Mouse (Mus musculus) cerebellum, adult (tissue): ENCODE measurements at regions not wholly inside any gene's neighbourhood (a gene's known extent, or its start where the extent isn't known, plus 50 kb on each side); places are given as distances from the start of the nearest gene placed in this dataset.

Source experiments
- ATAC-seq: cut with Nextera tagmentation; 2 replicates; pipeline ENCODE4 v1.9.2; 2017; ENCODE audit warnings: mild to moderate bottlenecking, moderate library complexity, mixed read lengths; ENCODE audit not compliant: insufficient number of reproducible peaks, low FRiP score, low TSS enrichment

GRCm38 (mm10) chr6:75357286-75357685 lies 1140.3 kb downstream of the Gm9008 start:
- ATAC-seq: 0 out of 2 replicates have a peak, but pooled peaks have one; percentile 49

- ATAC-seq: no peak
These were observed 1156.5 kb downstream of the Gm9008 start for GRCm38 (mm10) chr6:75341055-75341454.
